Mouse (Mus musculus): ENCODE measurements at regions not wholly inside any gene's neighbourhood (a gene's known extent, or its start where the extent isn't known, plus 50 kb on each side); places are given as distances from the start of the nearest gene placed in this dataset.

- TF ChIP-seq ZC3H11A (IDR thresholded peaks at IDR 0.05; ENCODE audit: borderline replicate concordance, low read depth, low read length) (no peak), CHD2 (IDR thresholded peaks at IDR 0.05; ENCODE audit: low read depth, low read length) (no peak), ZNF384 (IDR thresholded peaks at IDR 0.05; ENCODE audit: low read depth, low read length) (no peak), HCFC1 (IDR thresholded peaks at IDR 0.05; ENCODE audit: borderline replicate concordance, insufficient read depth, low read length) (no peak)
These were observed 167.7 kb downstream of the Pmp22 start for GRCm38 (mm10) chr11:63296476-63296875.

Data from ES-E14 (cell line).